Mouse (Mus musculus) C2C12 (cell line): ENCODE data around the gene Cryl1.

Source experiments
- CTCF ChIP-seq: IDR thresholded peaks from one replicate; pipeline ENCODE4 v1.5.1; 2011; ENCODE audit not compliant: control insufficient read depth, insufficient read depth, insufficient read length
- FOSL1 ChIP-seq: IDR thresholded peaks from one replicate; pipeline ENCODE4 v1.8.0; 2011; ENCODE audit warnings: mild to moderate bottlenecking, low read length; ENCODE audit not compliant: poor library complexity, insufficient read depth, severe bottlenecking
- USF1 ChIP-seq: IDR thresholded peaks from one replicate; pipeline ENCODE4 v1.6.1; 2011; ENCODE audit warnings: low read depth, mild to moderate bottlenecking, control low read depth, moderate library complexity

DNA sequence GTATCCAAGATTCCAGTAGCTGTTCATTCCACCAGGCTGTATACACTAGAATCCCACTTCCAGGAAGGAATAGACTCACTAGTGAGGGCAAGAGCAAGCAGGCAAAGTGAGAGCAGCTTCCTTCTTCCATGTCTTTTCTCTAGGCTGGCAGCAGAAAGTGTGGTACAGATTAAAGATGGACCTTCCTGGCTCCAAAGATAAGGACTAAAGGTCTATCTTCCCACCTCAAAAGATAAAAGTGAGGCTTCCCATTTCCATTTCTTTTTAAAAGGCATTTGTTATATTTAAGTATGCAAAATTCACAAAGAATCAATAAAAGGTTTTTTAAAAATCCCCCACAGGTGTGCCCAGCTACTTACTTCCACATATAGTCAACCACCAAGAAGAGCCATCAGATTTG lies 4.5 kb upstream of the Cryl1 start:
- TF ChIP-seq CTCF (no peak), USF1 (no peak), FOSL1 (no peak)
